Mouse (Mus musculus) G1E (cell line): ENCODE data around the gene Majin. TPM values are rescaled to one million over a fixed set of nuclear protein-coding genes. Genes with fewer than 3 reads are reported as not detected.

Experiments
- ATAC-seq: 2 replicates; pipeline ENCODE4 v1.8.0; 2016; ENCODE audit warnings: mild to moderate bottlenecking; ENCODE audit not compliant: insufficient number of reproducible peaks, poor library complexity, low FRiP score, severe bottlenecking; ENCODE audit errors: extremely low read depth
- DNase-seq: peaks from one replicate; pipeline ENCODE4 v3.0.0; 2012; ENCODE audit warnings: low spot score
- H3K27me3 ChIP-seq: 2 replicates; pipeline ENCODE4 v1.6.1; 2012; ENCODE audit warnings: mild to moderate bottlenecking, low read length, inconsistent platforms; ENCODE audit not compliant: insufficient read depth
- H3K36me3 ChIP-seq: replicated peaks from 2 replicates; pipeline ENCODE3; 2012; ENCODE audit warnings: mild to moderate bottlenecking, inconsistent platforms
- H3K4me1 ChIP-seq: 2 replicates; pipeline ENCODE4 v1.6.1; 2012; ENCODE audit warnings: low read depth, low read length, inconsistent platforms, mixed read lengths; ENCODE audit not compliant: insufficient read depth
- H3K4me3 ChIP-seq: 2 replicates; pipeline ENCODE4 v1.5.1; 2012; ENCODE audit warnings: low read depth, mild to moderate bottlenecking, inconsistent platforms, low read length, moderate library complexity, mixed read lengths
- H3K9me3 ChIP-seq: replicated peaks from 2 replicates; pipeline ENCODE4 v1.6.1; 2012; ENCODE audit warnings: inconsistent platforms
- CTCF ChIP-seq: IDR thresholded peaks from 2 replicates; pipeline ENCODE4 v1.5.1; 2012; ENCODE audit warnings: low read depth, low read length, inconsistent platforms, mixed read lengths
- GATA1 ChIP-seq: IDR thresholded peaks from 2 replicates; pipeline ENCODE4 v1.6.1; 2012; ENCODE audit warnings: borderline replicate concordance, low read length, inconsistent platforms, mixed read lengths
- GATA2 ChIP-seq: IDR thresholded peaks from 2 replicates; pipeline ENCODE4 v1.6.1; 2012; ENCODE audit warnings: low read depth, low read length, inconsistent platforms, borderline replicate concordance
- POLR2AphosphoS5 ChIP-seq: IDR thresholded peaks from 2 replicates; pipeline ENCODE4 v1.6.1; 2012; ENCODE audit warnings: low read depth, low read length, inconsistent platforms; ENCODE audit not compliant: insufficient replicate concordance
- TAL1 ChIP-seq: conservative IDR thresholded peaks from 2 replicates; pipeline ENCODE4 v1.6.1; 2012; ENCODE audit warnings: low read depth, low read length, inconsistent platforms, mixed read lengths
- polyA plus RNA-seq: library from polyadenylated mRNA; stranded (reverse); fragments of >175 nt; gene quantifications from 2 replicates; pipeline ENCODE4 v1.2.3, GENCODE M21; 2012
- total RNA-seq, 2 experiments: library from RNA; stranded (forward) in 1 of 2; stranded (reverse) in 1 of 2; fragments of 200-1000 nt in 1 of 2; fragments of >200 nt in 1 of 2; fragmentation: Nextera tagmentation in 1 of 2; gene quantifications; 2 replicates each; pipeline ENCODE4 v1.2.3; 2014 to 2017

Majin gene
- total and polyA plus RNA-seq, 3 experiments, result 0.11 TPM; not detected in 2

DNA sequence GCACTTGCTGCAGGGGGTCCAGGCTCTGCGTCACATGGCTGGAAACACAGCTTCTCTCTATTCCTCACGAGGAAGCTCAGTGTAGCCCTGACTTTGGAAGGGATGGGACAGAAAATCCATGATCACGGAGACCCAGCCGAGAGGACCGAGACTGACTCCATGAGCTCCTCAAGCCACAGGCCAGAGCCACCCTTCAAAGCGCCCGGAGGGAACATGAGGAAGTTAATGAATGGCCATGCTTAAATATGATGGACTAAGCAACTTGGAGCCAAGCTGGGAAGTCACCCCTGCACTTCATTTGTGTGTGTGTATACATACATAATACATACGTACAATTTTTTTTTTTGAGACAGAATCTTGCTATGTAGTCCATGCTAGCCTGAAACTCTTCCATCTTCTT, 87.0 kb downstream of the Majin start:
- H3K9me3 ChIP-seq, result no peaks in the 10 kb centered on the region
- H3K36me3 ChIP-seq, result peaks cover 14% of the 10 kb centered on the region
- H3K27me3 ChIP-seq, result peaks cover 11% of the 10 kb centered on the region
- ATAC-seq (no peak), DNase-seq (no peak)
- TF ChIP-seq GATA2 (no peak), CTCF (no peak), GATA1 (no peak), POLR2AphosphoS5 (no peak), TAL1 (no peak)
- no peak overlapping the region for H3K4me3 ChIP-seq
- peaks cover 41% of the 10 kb centered on the region for H3K4me1 ChIP-seq

DNA sequence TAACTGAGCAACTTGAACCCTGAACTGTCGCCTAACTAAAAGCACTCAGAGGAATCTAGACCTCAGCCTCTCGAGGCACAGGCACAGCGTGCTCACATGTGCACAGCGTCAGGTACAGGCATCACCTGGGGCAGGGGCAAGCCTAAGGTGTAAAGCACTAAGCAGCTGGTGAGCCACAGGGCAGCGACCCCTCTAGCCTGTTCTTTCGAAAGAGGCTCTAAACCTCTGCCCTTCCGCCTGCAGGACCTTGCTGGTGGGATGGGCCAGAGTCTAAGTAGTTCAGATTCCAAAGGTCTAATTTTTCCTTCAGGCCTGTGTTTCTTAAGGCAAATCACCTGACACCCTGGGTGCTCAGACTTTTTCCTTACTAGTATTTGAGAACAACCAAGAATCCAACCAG, 87.9 kb downstream of the Majin start:
- DNase-seq (no peak), ATAC-seq (no peak)
- no peak overlapping the region for H3K4me3 ChIP-seq
- H3K27me3 ChIP-seq, result peaks cover 9% of the 10 kb centered on the region
- peaks cover 44% of the 10 kb centered on the region for H3K4me1 ChIP-seq
- H3K9me3 ChIP-seq, result no peaks in the 10 kb centered on the region
- TF ChIP-seq TAL1, result no peak
- TF ChIP-seq GATA1, result no peak
- no peak for TF ChIP-seq POLR2AphosphoS5
- TF ChIP-seq CTCF, result no peak
- no peak for TF ChIP-seq GATA2
- H3K36me3 ChIP-seq, result peaks cover 14% of the 10 kb centered on the region

DNA sequence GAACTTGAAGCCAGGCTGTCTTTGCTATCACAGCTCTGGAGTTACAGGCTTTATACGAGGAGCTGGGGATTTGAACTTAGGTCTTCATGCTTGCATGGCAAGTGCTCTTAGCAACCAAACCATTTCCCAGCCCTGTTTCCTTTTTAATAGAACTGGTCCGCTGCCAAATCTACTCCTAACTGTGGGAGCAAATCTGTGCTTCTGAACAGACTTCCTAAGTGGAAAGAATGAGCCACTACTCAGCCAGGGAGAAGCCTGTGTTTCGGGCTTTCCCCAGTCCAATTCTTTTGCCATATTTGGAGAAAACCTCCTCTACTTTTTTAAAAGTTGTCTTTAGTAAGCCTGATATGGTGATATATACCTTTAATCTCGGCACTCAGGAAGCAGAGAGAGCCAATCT, 88.5 kb downstream of the Majin start:
- H3K27me3 ChIP-seq, result peaks cover 2% of the 10 kb centered on the region
- peaks cover 45% of the 10 kb centered on the region for H3K4me1 ChIP-seq
- TF ChIP-seq GATA2, result no peak
- TF ChIP-seq GATA1, result no peak
- TF ChIP-seq CTCF, result no peak
- DNase-seq (no peak), ATAC-seq (no peak)
- H3K36me3 ChIP-seq, result peaks cover 14% of the 10 kb centered on the region
- H3K4me3 ChIP-seq, result no peak overlapping the region
- H3K9me3 ChIP-seq, result no peaks in the 10 kb centered on the region

DNA sequence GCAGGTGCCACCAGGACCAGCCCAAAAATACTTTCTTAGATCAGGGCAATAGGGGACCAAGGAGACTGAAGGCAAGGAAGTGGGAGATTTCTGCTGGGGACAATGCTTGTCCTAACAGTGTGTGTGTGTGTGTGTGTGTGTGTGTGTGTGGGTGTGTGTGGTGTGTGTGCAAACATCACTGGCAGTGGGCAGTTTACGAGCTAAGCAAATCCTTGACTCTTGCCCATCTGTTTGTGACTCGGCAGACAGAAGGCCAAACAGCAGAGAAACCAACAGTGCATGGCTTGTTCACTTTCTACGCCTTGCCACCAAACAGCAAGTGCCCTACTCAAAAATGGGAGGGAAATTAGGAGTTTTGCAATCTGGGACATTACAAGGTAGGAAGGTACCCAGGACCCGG, 89.4 kb downstream of the Majin start:
- Histone ChIP-seq H3K9me3 (no peaks in the 10 kb centered on the region), H3K27me3 (no peaks in the 10 kb centered on the region), H3K4me3 (no peak overlapping the region), H3K36me3 (peaks cover 19% of the 10 kb centered on the region), H3K4me1 (peaks cover 47% of the 10 kb centered on the region)
- ATAC-seq, result no peak
- TF ChIP-seq CTCF (no peak), GATA2 (no peak), TAL1 (no peak), GATA1 (no peak), POLR2AphosphoS5 (no peak)
- DNase-seq, result no peak

Other genes with a start within 250 kb of the Majin start
Only the 20 nearest of the 30 such genes appear.
- 46.6 and 51.6 TPM in 2 replicates for gene Mrpl49, start 126.6 kb upstream of the Majin start, total RNA-seq (2014; fragmentation: Nextera tagmentation)
- 46.9 and 52.4 TPM in 2 replicates for gene Mrpl49, start 126.6 kb upstream of the Majin start, total RNA-seq (2017)
- gene Mrpl49, start 126.6 kb upstream of the Majin start, polyA plus RNA-seq, result 41.8 and 46.8 TPM in 2 replicates
- gene Fau, start 126.5 kb upstream of the Majin start, total RNA-seq (2014; fragmentation: Nextera tagmentation), result 3,086 and 3,502 TPM in 2 replicates
- gene Fau, start 126.5 kb upstream of the Majin start, total RNA-seq (2017), result 2,639 and 2,986 TPM in 2 replicates
- gene Fau, start 126.5 kb upstream of the Majin start, polyA plus RNA-seq, result 5,636 and 5,712 TPM in 2 replicates
- gene Znhit2, start 123.2 kb upstream of the Majin start, total RNA-seq (2014; fragmentation: Nextera tagmentation), result 8.3 and 16.3 TPM in 2 replicates
- gene Znhit2, start 123.2 kb upstream of the Majin start, total RNA-seq (2017), result 11.0 and 23.3 TPM in 2 replicates
- gene Znhit2, start 123.2 kb upstream of the Majin start, polyA plus RNA-seq, result 58.7 and 60.6 TPM in 2 replicates
- 22.9 and 24.0 TPM in 2 replicates for gene Tm7sf2, start 116.0 kb upstream of the Majin start, total RNA-seq (2014; fragmentation: Nextera tagmentation)
- 17.2 and 21.4 TPM in 2 replicates for gene Tm7sf2, start 116.0 kb upstream of the Majin start, total RNA-seq (2017)
- gene Tm7sf2, start 116.0 kb upstream of the Majin start, polyA plus RNA-seq, result 15.0 and 20.0 TPM in 2 replicates
- 24.7 and 32.4 TPM in 2 replicates for gene Vps51, start 107.2 kb upstream of the Majin start, total RNA-seq (2014; fragmentation: Nextera tagmentation)
- gene Vps51, start 107.2 kb upstream of the Majin start, total RNA-seq (2017), result 33.2 and 39.8 TPM in 2 replicates
- 29.3 and 34.9 TPM in 2 replicates for gene Vps51, start 107.2 kb upstream of the Majin start, polyA plus RNA-seq
- gene Tmem262, start 104.4 kb upstream of the Majin start, total RNA-seq (2014; fragmentation: Nextera tagmentation), result not detected in 2 replicates
- gene Tmem262, start 104.4 kb upstream of the Majin start, total RNA-seq (2017), result not detected in 2 replicates
- not detected in 2 replicates for gene Tmem262, start 104.4 kb upstream of the Majin start, polyA plus RNA-seq
- gene Gm28374, start 102.1 kb upstream of the Majin start, total RNA-seq (2014; fragmentation: Nextera tagmentation), result not detected in 2 replicates
- gene Gm28374, start 102.1 kb upstream of the Majin start, total RNA-seq (2017), result 0.87 and 0.98 TPM in 2 replicates
- 0.37 and 0.75 TPM in 2 replicates for gene Gm28374, start 102.1 kb upstream of the Majin start, polyA plus RNA-seq
- gene Zfpl1, start 99.4 kb upstream of the Majin start, total RNA-seq (2014; fragmentation: Nextera tagmentation), result 21.6 and 24.5 TPM in 2 replicates
- 32.8 and 36.1 TPM in 2 replicates for gene Zfpl1, start 99.4 kb upstream of the Majin start, total RNA-seq (2017)
- 56.3 and 59.9 TPM in 2 replicates for gene Zfpl1, start 99.4 kb upstream of the Majin start, polyA plus RNA-seq
- 24.7 and 45.0 TPM in 2 replicates for gene Cdca5, start 99.4 kb upstream of the Majin start, total RNA-seq (2014; fragmentation: Nextera tagmentation)
- gene Cdca5, start 99.4 kb upstream of the Majin start, total RNA-seq (2017), result 40.5 and 43.3 TPM in 2 replicates
- 14.8 and 17.6 TPM in 2 replicates for gene Cdca5, start 99.4 kb upstream of the Majin start, polyA plus RNA-seq
- 1.3 and 5.6 TPM in 2 replicates for gene AC131692.1, start 90.0 kb upstream of the Majin start, total RNA-seq (2014; fragmentation: Nextera tagmentation)
- gene AC131692.1, start 90.0 kb upstream of the Majin start, total RNA-seq (2017), result 1.3 and 1.4 TPM in 2 replicates
- gene AC131692.1, start 90.0 kb upstream of the Majin start, polyA plus RNA-seq, result 3.4 and 3.5 TPM in 2 replicates
- 1.1 and 1.8 TPM in 2 replicates for gene Naaladl1, start 78.6 kb upstream of the Majin start, total RNA-seq (2014; fragmentation: Nextera tagmentation)
- gene Naaladl1, start 78.6 kb upstream of the Majin start, total RNA-seq (2017), result 0.44 and 0.87 TPM in 2 replicates
- gene Naaladl1, start 78.6 kb upstream of the Majin start, polyA plus RNA-seq, result 0.32 and 0.36 TPM in 2 replicates
- gene Sac3d1, start 65.7 kb upstream of the Majin start, total RNA-seq (2014; fragmentation: Nextera tagmentation), result 7.9 and 10.1 TPM in 2 replicates
- gene Sac3d1, start 65.7 kb upstream of the Majin start, total RNA-seq (2017), result 10.2 and 22.9 TPM in 2 replicates
- 69.2 and 78.7 TPM in 2 replicates for gene Sac3d1, start 65.7 kb upstream of the Majin start, polyA plus RNA-seq
- gene Snx15, start 56.1 kb upstream of the Majin start, total RNA-seq (2014; fragmentation: Nextera tagmentation), result 21.4 and 25.7 TPM in 2 replicates
- gene Snx15, start 56.1 kb upstream of the Majin start, total RNA-seq (2017), result 13.2 and 15.3 TPM in 2 replicates
- 70.1 and 84.0 TPM in 2 replicates for gene Snx15, start 56.1 kb upstream of the Majin start, polyA plus RNA-seq
- gene Batf2, start 43.4 kb upstream of the Majin start, total RNA-seq (2014; fragmentation: Nextera tagmentation), result not detected in 2 replicates
- 0.33 TPM in 1 of 2 replicates, not detected in the other for gene Batf2, start 43.4 kb upstream of the Majin start, total RNA-seq (2017)
- not detected in 2 replicates for gene Batf2, start 43.4 kb upstream of the Majin start, polyA plus RNA-seq
- gene Arl2, start 42.8 kb upstream of the Majin start, total RNA-seq (2014; fragmentation: Nextera tagmentation), result 49.8 and 60.0 TPM in 2 replicates
- gene Arl2, start 42.8 kb upstream of the Majin start, total RNA-seq (2017), result 28.5 and 29.2 TPM in 2 replicates
- 76.9 and 83.5 TPM in 2 replicates for gene Arl2, start 42.8 kb upstream of the Majin start, polyA plus RNA-seq
- gene Gpha2, start 42.0 kb downstream of the Majin start, total RNA-seq (2014; fragmentation: Nextera tagmentation), result not detected in 2 replicates
- gene Gpha2, start 42.0 kb downstream of the Majin start, total RNA-seq (2017), result not detected in 2 replicates
- not detected in 2 replicates for gene Gpha2, start 42.0 kb downstream of the Majin start, polyA plus RNA-seq
- gene Ppp2r5b, start 51.5 kb downstream of the Majin start, total RNA-seq (2014; fragmentation: Nextera tagmentation), result 3.4 and 9.0 TPM in 2 replicates
- 5.6 and 6.0 TPM in 2 replicates for gene Ppp2r5b, start 51.5 kb downstream of the Majin start, total RNA-seq (2017)
- 7.1 and 8.9 TPM in 2 replicates for gene Ppp2r5b, start 51.5 kb downstream of the Majin start, polyA plus RNA-seq
- 18.4 and 31.8 TPM in 2 replicates for gene Atg2a, start 57.3 kb downstream of the Majin start, total RNA-seq (2014; fragmentation: Nextera tagmentation)
- gene Atg2a, start 57.3 kb downstream of the Majin start, total RNA-seq (2017), result 7.0 and 9.4 TPM in 2 replicates
- 44.4 and 45.0 TPM in 2 replicates for gene Atg2a, start 57.3 kb downstream of the Majin start, polyA plus RNA-seq
- gene Ehd1, start 92.3 kb downstream of the Majin start, total RNA-seq (2014; fragmentation: Nextera tagmentation), result 18.0 and 18.7 TPM in 2 replicates
- gene Ehd1, start 92.3 kb downstream of the Majin start, total RNA-seq (2017), result 22.0 and 23.3 TPM in 2 replicates
- gene Ehd1, start 92.3 kb downstream of the Majin start, polyA plus RNA-seq, result 132 and 135 TPM in 2 replicates
- 5.0 and 7.6 TPM in 2 replicates for gene Cdc42bpg, start 122.1 kb downstream of the Majin start, total RNA-seq (2014; fragmentation: Nextera tagmentation)
- gene Cdc42bpg, start 122.1 kb downstream of the Majin start, total RNA-seq (2017), result 2.0 and 2.4 TPM in 2 replicates
- 14.1 and 15.4 TPM in 2 replicates for gene Cdc42bpg, start 122.1 kb downstream of the Majin start, polyA plus RNA-seq